Mouse (Mus musculus) neutrophil, adult 65 days (primary cell): ENCODE measurements around the gene Lats1. TPM values are rescaled to one million over a fixed set of nuclear protein-coding genes. Genes with fewer than 3 reads are reported as not detected.

ENCODE experiments used
- total RNA-seq: library from RNA; stranded (reverse); gene quantifications from 2 replicates; pipeline ENCODE4 v1.2.4, GENCODE M21; 2023

The Lats1 gene
- 25.4 and 39.1 TPM in 2 replicates for total RNA-seq

GRCm38 (mm10) chr10:7680731-7681301 is at the start of gene Lats1, which contains the start of gene Pcmt1:
Lats1 (plus strand) TSS chr10:7681214.
Pcmt1 (minus strand) TSS chr10:7681136.

GRCm38 (mm10) chr10:7667342-7667802 is 13.6 kb upstream of the Lats1 start, which contains the start of gene Nup43:
Nup43 (plus strand) TSS chr10:7667503.

GRCm38 (mm10) chr10:7725751-7726500 is 44.9 kb downstream of the Lats1 start, which contains the start of gene Katna1:
Katna1 (plus strand) TSS chr10:7726000.

Other genes with a start within 250 kb of the Lats1 start
- 20.5 and 32.6 TPM in 2 replicates for gene Ulbp1, start 207.6 kb upstream of the Lats1 start, total RNA-seq
- gene Lrp11, start 91.4 kb upstream of the Lats1 start, total RNA-seq, result 0.25 and 0.32 TPM in 2 replicates
- gene Nup43, start 13.7 kb upstream of the Lats1 start, total RNA-seq, result 4.2 and 4.3 TPM in 2 replicates
- gene Pcmt1, start 78 bp upstream of the Lats1 start, total RNA-seq, result 60.4 and 74.7 TPM in 2 replicates
- 48.0 and 53.2 TPM in 2 replicates for gene Katna1, start 44.8 kb downstream of the Lats1 start, total RNA-seq
- 25.7 and 41.6 TPM in 2 replicates for gene Ginm1, start 111.6 kb downstream of the Lats1 start, total RNA-seq
- gene Ppil4, start 111.7 kb downstream of the Lats1 start, total RNA-seq, result 42.5 and 61.4 TPM in 2 replicates
- 1.7 and 2.3 TPM in 2 replicates for gene Zc3h12d, start 151.3 kb downstream of the Lats1 start, total RNA-seq